Mouse (Mus musculus) kidney, postnatal 36 days (tissue): ENCODE data around the gene Dnajb1.
"Not testable (repeated sequence)": the region's sequence is repeated elsewhere in the genome, so short reads cannot be mapped to it uniquely, and the experiment has no call there.

Source experiments
- DNase-seq, 2 experiments: peaks; one replicate each; pipeline ENCODE4 v3.0.0; 2021 to 2022; ENCODE audit warnings: mixed read lengths in 2 of 2

Dnajb1 gene

DNA sequence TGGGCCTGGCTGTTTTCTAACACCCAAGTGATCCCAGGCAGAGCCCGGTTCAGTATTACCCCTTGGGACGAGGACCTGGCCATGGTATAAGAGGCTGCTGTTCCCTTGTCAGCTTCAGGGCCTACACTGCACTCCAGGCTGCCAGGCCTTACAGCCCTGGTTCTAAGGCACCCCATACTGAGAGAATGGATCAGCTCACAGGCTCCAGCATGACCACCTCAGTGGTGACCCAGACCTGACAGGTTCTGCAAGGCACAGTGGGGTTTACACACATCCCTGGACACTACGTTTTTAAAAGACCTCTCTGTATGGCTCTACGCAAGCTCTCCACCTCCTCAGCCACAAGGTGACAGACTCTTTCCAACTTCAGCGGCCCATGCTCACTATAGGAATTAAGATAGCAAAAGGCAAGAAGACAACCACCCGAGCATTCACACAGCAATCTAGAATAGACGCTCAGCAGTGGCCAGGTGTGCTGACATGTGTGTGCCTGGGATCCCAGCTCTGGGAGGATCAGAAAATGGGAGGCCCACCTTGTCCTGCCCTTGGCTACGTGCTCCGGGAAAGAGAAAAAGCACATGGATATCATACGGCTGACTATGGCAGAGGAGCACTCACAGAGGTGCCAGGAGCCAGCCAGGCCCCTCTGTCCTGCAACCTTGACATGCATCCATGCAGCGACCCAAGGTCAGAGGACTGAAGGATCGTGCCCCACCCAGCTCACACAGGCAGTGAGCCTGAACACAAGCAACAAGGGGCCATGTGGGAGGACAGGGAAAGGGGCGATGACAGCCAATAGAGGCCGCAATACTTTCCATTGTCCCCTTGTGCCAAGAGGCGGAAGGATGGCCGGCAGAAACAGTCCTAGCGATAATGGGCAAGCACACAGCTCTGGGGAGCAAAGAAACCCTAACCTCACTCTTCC lies 29.6 kb upstream of the Dnajb1 start:
- DNase-seq = no peak

DNA sequence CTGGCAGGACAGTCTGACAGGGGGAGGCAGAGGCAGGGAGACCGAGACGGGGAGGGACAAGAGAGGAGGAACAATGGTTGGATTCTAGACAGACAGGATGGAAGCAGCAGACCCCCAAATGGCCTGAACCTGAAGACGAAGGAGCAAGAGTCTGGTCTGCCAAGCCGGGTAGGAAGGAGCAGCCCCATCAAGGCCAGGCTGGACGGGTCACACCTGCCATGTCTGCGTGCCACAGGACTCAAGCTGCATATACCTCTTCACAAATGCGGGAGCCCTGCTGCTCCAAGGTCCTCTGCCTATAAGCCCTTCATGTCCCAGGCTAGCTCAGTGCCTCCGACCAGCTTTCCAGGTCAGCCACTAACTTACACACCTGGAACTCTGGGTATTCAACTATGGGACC lies 28.3 kb upstream of the Dnajb1 start:
- DNase-seq = no peak

DNA sequence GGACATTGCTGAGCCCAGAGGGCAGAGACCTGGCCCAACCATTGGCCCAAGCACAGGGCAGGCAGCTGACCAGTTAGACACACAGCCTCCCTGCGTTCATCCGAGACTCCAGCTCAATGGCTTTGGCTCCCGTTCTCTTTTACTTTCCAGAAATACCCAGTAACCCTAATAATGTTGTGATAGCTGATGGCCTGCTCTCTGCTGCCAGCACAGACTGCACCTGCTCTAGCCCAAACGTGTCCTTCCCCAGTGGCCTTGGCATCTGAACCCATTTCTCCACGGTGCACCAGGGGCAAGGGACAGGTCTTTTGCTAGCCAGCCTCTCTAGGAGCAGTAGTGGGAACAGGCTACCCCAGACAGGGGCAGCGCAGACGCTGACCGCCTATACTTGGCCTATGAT lies 27.2 kb upstream of the Dnajb1 start:
- DNase-seq = no peak

DNA sequence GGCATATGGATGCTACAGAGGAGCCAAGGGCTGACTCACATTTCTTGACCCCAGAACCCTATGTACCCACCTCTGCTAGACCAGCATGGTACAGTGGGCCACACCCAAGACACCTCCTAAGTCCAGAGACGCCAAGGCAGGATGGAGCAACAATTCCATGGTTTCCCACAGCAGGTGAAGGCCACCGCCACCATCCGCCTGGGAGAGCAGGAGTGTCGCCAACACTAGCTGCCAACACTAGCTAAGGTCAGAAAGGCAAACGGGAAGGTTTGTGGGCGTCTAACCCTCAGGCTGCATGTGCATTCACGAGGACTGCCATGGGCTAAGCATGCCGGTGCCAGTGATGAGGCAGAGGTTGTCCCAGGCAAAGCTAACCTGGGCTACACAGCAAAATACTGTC lies 25.8 kb upstream of the Dnajb1 start:
- no peak for DNase-seq

DNA sequence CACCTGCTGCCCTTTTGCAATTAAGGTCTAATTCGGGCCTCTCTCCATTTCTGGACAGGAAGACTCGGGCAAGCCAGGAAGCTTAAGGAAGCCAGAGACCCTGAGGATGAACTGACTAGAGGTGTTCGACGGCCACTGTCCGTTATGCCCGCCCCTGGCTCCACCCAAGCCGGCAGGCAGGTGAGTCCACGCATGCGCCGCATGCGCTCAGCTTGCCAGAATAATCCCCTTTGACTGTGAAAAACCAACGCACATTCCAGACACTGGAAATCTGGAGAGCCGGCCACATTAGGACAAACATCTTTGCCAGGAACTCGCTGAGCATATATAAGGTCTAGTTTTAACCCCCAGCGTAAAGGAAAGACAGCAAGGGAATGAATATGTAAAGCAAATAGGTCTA lies 24.8 kb upstream of the Dnajb1 start:
- DNase-seq = no peak

DNA sequence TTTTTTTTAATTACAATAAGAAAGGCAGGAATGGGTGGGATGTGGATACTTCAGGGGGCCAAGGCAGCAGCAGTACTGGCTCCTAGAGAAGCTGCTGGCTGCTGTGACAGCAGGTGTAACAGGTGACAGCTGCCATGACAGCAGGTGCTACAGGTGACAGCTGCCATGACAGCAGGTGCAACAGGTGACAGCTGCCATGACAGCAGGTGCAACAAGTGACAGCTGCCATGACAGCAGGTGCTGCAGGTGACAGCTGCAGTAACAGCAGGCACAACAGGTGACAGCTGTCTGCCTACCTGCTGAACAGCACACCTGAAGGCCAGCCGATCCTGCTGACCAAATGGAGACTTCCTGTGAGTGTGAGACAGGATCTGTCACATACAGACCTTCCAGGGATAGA lies 23.2 kb upstream of the Dnajb1 start:
- no peak for DNase-seq

DNA sequence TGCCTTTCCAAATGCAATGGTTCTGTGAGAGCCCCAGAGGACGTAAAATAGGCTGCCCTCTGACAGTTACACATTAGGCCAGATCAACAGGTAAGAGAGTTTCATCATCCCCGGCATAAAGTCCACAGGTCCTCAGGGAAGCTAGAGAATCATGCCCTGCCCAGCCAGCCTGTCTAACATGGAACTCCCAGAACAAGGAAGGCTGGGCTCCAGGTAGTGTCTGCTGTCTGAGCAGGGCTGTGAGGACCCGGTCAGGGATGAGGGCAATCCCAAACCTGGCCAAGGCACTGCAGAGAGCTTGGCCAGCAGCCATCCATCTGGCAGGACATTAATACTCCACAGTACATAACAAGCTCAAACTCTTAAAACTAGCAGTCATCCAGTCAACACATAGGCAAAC lies 22.7 kb upstream of the Dnajb1 start:
- peak; percentile 62 to 72 for DNase-seq

DNA sequence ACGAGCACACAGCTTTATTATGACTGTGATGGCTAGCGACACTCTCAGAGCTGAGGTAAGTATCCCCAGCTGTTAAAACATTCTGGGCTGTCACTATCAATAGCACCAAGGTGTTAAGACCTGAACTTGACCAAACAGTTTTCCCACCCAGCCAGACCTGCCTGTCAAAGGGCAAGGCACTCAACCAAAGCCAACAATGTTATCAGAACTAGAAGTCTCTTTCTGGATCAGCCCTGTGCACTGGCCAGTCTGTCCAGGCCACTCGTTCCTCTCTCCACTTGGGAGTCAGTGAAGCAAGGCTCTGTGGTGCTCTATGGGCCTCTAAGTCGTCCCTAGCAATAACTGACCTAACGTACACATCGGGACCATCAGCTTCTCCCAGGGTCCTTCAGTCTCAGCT lies 20.3 kb upstream of the Dnajb1 start:
- DNase-seq = no peak

DNA sequence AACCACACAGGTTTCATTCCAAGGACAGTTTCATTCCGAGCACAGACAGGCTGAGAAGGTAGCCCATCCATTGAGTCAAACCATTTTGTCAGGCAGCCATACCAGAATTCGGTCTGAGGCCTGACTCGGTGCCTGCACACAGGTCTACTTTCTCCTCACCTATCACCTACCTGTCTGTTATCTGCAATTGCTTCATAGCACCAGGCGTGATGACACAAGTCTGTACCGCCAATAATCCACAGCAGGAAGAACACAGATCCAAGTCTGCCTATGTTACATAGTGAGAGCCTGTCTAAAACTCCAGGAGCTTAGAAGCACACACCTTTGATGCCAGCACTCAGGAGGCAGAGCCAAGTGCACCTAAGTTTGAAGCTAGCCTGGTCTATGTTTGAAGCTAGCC lies 19.1 kb upstream of the Dnajb1 start:
- no peak for DNase-seq

DNA sequence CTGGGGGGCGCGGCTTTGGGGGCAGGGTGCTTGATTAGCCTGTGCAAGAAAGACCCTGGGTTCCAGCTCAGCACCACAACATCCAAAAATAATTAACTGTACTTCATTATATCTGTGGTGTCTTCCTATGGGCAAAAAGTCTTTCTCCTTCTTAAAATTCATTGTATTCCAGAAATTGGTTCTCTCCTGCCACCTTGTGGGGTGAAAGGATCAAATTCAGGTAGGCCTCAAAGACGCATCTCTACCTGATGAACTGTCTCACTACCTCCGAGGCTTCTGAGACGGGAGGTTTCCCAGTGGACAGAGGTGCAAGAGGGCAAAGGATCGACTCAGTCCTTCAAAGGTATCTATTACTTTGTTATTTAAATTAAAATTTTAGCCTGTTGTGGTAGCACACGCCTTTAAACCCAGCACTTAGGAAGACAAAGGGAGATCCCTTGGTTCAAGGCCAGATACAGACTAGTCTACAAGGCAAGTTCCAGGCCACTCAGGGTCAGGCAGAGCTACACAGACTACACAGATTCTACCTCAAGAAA lies 17.4 kb upstream of the Dnajb1 start:
- DNase-seq = peak in 1 of 2 experiments; percentile 42

DNA sequence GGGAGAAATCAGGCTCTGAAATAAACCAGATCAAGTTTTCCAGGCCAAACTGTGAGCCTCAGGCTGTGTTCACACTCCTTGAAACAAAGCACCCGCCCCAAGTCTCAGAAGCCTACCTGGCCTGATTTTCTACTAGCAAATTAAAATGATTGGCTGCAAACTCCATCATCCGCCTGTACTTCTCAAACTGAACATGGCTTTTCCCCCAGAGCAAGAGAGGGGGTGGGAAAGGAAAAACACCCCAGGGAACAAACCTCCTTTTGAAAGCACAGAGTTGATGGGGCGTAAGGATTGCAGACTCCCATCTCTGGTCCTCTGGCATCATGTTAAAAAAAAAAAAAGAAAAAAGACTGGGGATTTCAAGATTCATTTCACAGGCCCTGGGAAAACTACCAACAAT lies 15.3 kb upstream of the Dnajb1 start:
- DNase-seq = no peak

DNA sequence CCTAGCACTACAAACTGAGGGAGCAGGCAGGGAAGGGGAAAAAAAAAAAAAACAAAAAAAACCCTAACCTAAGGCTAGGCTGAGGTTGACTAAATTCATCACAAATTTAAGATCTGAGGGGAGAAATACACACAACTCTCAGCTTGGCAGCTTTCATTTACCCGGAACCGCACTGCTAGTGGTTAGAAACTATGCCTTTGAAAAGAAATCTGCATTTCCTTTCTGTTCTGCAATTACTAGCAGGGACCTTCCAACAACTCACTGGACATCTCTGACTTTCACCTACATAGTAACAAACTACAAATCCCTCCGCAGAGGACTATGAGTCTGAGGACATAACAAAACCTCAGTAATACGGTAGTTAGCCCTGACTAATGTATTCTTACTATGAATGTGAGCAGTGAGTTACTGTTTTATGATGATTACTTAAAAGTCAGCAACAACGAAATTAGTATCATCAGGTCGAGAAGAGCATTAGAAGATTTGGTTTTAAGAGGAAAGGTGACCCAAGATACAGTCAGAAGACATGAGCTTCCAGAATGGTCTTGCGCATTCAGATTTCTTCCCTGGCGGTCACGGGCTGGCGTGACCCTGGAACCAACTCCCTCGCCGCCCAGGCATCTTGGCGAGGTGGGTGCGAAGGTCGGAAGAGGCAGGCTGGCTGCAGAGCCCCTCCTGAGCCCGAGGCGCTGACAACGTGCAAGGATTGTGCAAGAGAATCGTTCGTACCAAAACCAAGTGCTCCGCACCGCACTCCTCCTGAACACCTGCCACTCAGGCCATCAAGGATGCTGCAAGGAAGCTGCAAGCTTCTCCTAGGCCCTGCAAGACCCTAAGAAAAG lies 14.4 kb upstream of the Dnajb1 start:
- DNase-seq = peak; percentile 63 to 71

DNA sequence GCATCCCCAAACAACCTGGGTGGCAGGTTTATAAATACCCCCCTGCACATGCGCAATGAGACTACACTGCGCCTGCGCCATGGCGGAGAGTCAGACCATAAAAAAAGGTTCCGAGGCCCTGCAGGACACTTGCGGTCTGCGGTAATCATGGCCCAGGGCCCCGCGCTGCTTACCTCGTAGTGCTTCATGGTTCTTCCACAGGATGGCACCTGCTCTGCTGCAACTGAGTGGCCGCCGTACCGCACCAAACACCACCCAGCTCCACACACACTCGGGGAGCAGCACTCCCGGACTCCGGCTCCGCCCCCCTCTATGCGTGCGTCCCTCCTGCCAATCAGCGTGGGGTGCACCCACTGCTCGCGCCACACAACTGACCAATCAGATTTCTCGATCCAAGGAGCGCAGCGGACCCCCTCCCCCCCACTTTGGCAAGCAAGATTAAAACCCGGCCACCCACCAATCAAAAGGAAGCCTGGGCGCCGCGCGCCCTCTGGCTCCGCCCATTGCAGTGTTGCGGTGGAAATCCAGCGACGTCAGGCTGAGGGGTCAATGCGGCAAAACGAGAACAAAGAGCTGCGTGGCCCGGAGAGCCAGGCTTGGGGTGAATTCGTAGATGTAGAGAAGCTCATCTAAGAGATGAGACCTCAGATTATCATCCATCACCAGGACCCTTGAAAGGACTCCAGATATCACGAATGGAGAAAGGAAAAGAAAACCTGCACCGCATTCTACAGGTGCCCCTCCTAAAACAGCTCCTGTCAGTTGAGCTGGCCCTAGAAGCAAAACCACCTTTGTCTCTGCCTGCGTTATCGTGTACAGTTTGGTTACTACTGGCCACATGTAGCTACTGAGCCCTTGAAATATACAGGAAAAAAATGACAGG lies 13.6 kb upstream of the Dnajb1 start:
- peak; percentile 98 for DNase-seq

DNA sequence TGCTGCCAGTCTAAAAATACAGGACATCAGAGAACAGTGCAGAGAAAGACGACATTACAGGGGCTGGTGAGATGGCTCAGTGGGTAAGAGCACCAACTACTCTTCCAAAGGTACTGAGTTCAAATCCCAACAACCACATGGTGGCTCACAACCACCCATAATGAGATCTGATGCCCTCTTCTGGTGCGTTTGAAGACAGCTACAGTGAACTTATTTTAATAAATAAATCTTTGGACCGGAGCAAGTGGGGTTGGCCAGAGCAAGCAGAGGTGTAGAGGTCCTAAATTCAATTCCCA lies 13.0 kb upstream of the Dnajb1 start:
- DNase-seq = not testable (repeated sequence)

DNA sequence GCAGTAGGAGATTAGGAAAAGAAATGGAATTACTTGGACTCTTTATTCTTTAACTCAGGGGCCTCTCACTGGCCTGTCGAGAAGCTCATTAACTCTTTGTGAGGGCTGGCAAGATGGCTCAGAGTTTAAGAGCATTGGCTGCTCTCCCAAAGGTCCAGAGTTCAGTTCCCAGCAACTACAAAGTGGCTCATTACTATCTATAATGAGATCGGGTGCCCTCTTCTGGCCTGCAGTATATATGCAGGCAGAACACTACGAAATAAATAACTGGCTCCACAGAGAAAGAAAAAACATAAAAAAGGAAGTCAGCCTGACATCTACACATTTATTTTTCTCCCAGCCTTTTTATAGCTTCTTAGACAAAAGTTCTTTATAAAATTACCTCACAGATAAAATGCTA lies 11.6 kb upstream of the Dnajb1 start:
- DNase-seq = peak; percentile 72 to 78

DNA sequence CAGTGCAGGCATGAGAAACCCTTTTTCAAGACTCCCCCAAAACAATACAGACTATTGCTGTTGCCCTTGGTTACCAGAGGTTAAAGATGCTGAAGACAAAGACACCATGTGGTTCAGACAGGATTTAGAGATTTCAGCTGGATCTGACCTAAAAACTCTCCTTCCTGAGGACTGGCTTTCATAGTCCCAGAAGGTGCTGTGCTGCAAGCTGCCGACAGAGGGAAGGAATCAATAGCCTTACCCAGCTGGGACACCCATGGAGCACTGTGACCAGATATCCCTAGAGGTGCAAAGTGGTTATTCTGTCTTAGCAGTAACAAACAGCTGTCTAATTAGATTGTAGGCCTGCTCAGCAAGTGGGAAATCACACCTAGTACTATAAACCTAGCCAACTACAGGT lies 9.8 kb upstream of the Dnajb1 start:
- DNase-seq = no peak

DNA sequence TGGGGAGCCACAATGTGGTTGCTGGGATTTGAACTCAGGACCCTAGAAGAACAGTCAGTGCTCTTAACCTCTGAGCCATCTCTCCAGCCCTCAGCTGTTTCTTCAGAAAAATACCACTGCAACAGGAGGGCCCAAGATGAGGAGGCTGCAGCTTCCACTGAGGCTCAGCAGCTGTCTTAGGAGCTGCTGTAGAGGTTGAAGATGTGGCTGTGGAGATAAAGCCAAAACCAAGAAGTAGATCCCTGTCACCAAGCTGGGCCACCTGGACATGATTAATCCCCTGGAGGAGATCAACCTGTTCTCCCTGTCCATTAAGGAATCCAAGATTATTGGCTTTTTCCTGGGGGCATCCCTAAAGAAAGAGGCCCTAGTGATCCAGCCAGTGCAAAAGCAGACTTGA lies 8.2 kb upstream of the Dnajb1 start:
- no peak for DNase-seq

DNA sequence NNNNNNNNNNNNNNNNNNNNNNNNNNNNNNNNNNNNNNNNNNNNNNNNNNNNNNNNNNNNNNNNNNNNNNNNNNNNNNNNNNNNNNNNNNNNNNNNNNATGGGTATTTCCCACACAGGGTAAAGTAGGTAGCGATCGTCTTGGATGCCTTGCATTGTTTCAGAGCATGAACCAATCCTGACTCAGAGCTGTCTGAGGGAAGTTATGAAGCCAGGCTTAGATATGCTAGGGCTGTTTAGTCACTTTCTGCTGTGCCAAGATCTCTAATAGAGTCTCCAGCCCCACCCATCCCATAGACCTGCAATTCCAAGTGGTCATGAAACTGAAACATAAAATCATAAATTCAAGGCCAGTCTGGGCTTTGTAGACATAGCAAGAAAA lies 5.4 kb upstream of the Dnajb1 start:
- no peak for DNase-seq

DNA sequence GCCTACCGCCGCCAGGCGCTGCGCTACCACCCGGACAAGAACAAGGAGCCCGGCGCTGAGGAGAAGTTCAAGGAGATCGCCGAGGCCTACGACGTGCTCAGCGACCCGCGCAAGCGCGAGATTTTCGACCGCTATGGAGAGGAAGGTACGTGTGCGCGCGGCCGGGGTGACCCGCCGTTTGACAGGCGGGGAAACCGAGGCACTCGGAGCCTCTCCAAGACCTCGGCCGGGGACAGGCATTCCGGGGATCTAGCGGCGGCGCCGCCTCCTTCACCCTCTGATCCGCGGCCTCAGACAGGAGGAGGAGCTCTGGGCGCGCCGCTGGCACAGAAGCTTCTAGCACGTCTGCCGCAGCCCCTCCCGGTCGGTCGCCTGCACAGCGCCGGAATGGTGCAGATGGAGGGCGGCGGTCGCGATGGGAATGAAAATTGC lies 421 bp downstream of the Dnajb1 start:
- peak; percentile 90 to 91 for DNase-seq

DNA sequence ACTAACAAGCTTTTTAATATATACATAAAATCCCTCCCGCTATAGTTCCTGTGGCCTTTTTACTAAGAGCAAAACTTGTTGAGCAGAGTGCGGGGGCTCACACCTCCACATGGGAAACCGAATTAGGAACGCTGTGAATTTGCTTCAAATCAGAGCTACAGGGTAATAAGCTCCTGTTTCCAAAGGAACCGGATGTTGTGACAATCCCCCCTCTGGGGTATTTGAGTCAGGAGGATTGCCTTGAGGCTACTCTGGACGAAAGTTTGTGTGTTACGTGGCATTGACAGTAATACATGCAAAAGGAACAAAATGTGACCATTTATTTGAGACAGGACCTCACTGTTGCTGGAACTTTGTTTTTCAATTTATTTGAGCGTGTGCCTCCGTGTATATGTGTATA lies 1.1 kb downstream of the Dnajb1 start:
- DNase-seq = no peak

DNA sequence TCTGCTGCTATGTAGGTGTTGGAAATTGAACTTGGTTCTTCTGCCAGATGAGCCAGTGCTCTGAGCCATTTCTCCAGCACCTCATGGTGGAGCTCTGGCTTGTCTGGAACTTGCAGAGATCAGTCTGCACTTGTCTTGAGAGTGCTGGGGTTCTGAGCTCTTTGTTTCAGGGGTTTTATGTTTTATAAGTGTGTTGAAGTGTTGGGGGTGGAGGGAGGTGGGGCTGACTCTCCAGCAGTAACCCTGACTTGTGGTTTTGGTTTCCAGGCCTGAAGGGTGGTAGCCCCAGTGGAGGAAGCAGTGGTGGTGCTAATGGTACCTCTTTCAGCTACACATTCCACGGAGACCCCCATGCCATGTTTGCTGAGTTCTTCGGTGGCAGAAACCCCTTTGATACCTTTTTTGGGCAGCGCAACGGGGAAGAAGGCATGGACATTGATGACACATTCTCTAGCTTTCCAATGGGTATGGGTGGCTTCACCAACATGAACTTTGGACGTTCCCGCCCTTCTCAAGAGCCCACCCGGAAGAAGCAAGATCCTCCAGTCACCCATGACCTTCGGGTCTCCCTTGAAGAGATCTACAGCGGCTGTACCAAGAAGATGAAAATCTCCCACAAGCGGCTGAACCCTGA lies 1.7 kb downstream of the Dnajb1 start:
- DNase-seq = no peak

DNA sequence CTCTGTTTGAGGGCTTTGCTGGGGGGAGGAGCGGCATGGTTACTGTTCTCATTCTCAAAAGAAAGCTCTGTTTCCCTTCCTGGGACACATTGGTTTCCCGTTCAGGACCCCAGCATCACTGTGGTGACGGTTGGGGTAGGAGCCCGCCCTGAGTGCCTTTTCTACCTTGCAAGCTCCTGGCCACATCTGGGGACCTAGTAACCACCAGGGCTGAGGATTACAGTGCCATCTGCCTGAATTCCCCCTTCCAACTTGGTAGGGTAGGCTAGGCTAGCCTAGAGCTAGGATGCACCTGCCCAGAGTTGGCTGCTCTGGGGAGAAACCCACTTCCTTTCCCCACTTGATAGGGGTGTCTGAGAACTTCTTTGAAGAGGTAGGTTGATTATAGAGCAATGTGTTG lies 3.9 kb downstream of the Dnajb1 start:
- no peak for DNase-seq
